Mouse (Mus musculus): Measurements from ENCODE around the gene Trim66. TPM values are rescaled to one million over a fixed set of nuclear protein-coding genes. Genes with fewer than 3 reads are reported as not detected.

Gene Trim66
- polyA plus RNA-seq, 1 experiment: not detected

- no peaks in the 10 kb centered on the region for H3K36me3 ChIP-seq (ENCODE audit: control insufficient read depth)
- no peaks in the 10 kb centered on the region for H3K4me1 ChIP-seq (ENCODE audit: control insufficient read depth)
- TF ChIP-seq GATA1 (IDR thresholded peaks at IDR 0.05; ENCODE audit: low read length): no peak
- no peak for TF ChIP-seq TAL1 (IDR thresholded peaks at IDR 0.05; ENCODE audit: low read length)
- H3K4me3 ChIP-seq (replicated peaks): no peak overlapping the region
- no peaks in the 10 kb centered on the region for H3K27me3 ChIP-seq (ENCODE audit: control insufficient read depth)
- no peaks in the 10 kb centered on the region for H3K9me3 ChIP-seq (ENCODE audit: control insufficient read depth, low read length)
These were observed 30.0 kb downstream of the Trim66 start for GRCm38 (mm10) chr7:109477926-109478325.

- H3K9me3 ChIP-seq (ENCODE audit: control insufficient read depth, low read length): no peaks in the 10 kb centered on the region
- no peaks in the 10 kb centered on the region for H3K36me3 ChIP-seq (ENCODE audit: control insufficient read depth)
- TF ChIP-seq TAL1 (IDR thresholded peaks at IDR 0.05; ENCODE audit: low read length) (no peak), GATA1 (IDR thresholded peaks at IDR 0.05; ENCODE audit: low read length) (no peak)
- H3K4me1 ChIP-seq (ENCODE audit: control insufficient read depth): no peaks in the 10 kb centered on the region
- H3K4me3 ChIP-seq (replicated peaks): no peak overlapping the region
- no peaks in the 10 kb centered on the region for H3K27me3 ChIP-seq (ENCODE audit: control insufficient read depth)
These were observed 37.2 kb downstream of the Trim66 start for GRCm38 (mm10) chr7:109470700-109471099.

DNA sequence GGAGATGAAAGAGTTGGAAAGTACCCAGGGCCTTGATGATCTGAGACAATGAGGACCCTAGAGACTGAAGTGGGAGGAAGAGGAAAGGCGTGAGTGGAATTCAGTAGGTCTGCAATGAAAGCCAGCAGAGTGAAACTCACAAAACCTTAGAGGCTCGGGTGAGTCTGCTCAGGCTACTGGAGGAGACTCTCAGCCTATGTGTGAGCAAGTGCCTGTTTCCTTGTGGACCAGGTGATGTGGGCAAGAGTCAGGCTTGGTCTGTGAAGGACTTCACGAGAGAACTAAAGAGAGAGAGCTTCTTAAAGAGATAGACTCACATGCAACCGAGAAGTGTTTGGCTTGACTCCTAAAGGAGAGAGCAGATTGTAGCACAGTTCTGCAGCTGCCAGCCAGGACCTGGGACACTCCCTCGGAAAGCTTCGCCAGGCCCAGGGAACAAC lies 39.7 kb downstream of the Trim66 start:
- Histone ChIP-seq H3K36me3 (ENCODE audit: control insufficient read depth) (no peaks in the 10 kb centered on the region), H3K27me3 (ENCODE audit: control insufficient read depth) (no peaks in the 10 kb centered on the region), H3K4me3 (replicated peaks) (no peak overlapping the region), H3K9me3 (ENCODE audit: control insufficient read depth, low read length) (no peaks in the 10 kb centered on the region), H3K4me1 (ENCODE audit: control insufficient read depth) (no peaks in the 10 kb centered on the region)
- TF ChIP-seq TAL1 (IDR thresholded peaks at IDR 0.05; ENCODE audit: low read length): no peak
- TF ChIP-seq GATA1 (IDR thresholded peaks at IDR 0.05; ENCODE audit: low read length): no peak

DNA sequence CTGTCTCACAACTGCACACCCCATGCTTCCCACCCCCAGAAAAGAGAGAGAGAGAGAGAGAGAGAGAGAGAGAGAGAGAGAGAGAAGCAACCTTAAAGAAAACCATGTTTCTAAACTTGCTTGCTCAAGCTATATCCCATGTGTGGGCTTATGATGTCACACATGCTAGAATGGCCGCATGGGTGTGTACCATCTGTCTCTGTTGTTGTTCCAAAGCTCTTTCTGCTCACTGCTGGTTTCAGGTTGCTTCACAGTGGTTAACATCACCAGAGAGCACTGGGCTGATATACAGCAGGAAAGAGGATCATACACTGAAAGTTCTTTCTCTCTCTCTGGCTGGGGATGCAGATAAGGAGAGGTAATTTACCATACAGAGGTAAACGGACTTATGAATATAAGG lies 40.3 kb downstream of the Trim66 start:
- Histone ChIP-seq H3K4me3 (replicated peaks) (no peak overlapping the region), H3K27me3 (ENCODE audit: control insufficient read depth) (no peaks in the 10 kb centered on the region), H3K4me1 (ENCODE audit: control insufficient read depth) (no peaks in the 10 kb centered on the region), H3K36me3 (ENCODE audit: control insufficient read depth) (no peaks in the 10 kb centered on the region), H3K9me3 (ENCODE audit: control insufficient read depth, low read length) (no peaks in the 10 kb centered on the region)
- no peak for TF ChIP-seq TAL1 (IDR thresholded peaks at IDR 0.05; ENCODE audit: low read length)
- TF ChIP-seq GATA1 (IDR thresholded peaks at IDR 0.05; ENCODE audit: low read length): no peak

DNA sequence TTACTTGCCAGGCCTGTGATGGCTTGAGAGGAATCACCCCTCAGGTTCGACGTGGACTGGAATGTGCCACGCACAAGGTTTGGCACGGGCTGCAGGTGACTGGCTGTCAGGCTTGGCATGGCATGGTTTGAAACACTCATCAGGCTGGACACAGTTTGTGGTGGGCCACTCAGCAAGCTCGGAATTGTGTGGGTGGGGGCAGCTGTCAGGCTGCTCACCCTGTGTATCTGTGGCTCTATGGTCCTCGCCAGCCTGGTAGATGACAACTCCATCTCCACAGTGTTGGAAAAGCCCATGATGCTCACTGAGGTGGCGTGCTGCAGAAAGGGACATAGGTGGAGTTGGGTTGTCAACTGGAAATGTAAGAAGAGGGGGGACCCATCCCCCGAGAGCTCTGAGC lies 47.2 kb downstream of the Trim66 start:
- Histone ChIP-seq H3K36me3 (ENCODE audit: control insufficient read depth) (no peaks in the 10 kb centered on the region), H3K27me3 (ENCODE audit: control insufficient read depth) (no peaks in the 10 kb centered on the region), H3K9me3 (ENCODE audit: control insufficient read depth, low read length) (no peaks in the 10 kb centered on the region), H3K4me1 (ENCODE audit: control insufficient read depth) (no peaks in the 10 kb centered on the region), H3K4me3 (replicated peaks) (no peak overlapping the region)
- no peak for TF ChIP-seq TAL1 (IDR thresholded peaks at IDR 0.05; ENCODE audit: low read length)
- TF ChIP-seq GATA1 (IDR thresholded peaks at IDR 0.05; ENCODE audit: low read length): no peak

DNA sequence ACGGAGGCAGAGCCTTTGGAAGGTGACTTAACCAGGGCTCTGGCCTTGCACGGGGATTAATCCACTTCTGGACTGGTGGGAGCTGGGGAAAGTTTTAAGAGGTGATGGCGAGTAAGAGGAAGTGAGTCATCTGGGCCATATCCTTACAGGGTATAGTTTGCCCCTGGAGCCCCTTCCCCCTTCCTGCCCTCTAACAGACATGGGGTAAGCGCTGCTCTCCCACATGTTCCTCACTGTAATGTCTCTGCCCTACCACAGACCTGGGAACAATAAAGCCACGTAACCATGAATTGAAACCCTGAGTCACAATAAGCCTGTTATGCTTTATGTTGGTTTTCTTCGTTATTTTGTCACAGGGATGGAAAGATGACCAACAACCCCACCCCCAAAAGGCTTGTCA lies 51.4 kb downstream of the Trim66 start:
- no peak overlapping the region for H3K4me3 ChIP-seq (replicated peaks)
- no peaks in the 10 kb centered on the region for H3K9me3 ChIP-seq (ENCODE audit: control insufficient read depth, low read length)
- no peaks in the 10 kb centered on the region for H3K4me1 ChIP-seq (ENCODE audit: control insufficient read depth)
- no peak for TF ChIP-seq GATA1 (IDR thresholded peaks at IDR 0.05; ENCODE audit: low read length)
- no peak for TF ChIP-seq TAL1 (IDR thresholded peaks at IDR 0.05; ENCODE audit: low read length)
- H3K36me3 ChIP-seq (ENCODE audit: control insufficient read depth): no peaks in the 10 kb centered on the region
- no peaks in the 10 kb centered on the region for H3K27me3 ChIP-seq (ENCODE audit: control insufficient read depth)

DNA sequence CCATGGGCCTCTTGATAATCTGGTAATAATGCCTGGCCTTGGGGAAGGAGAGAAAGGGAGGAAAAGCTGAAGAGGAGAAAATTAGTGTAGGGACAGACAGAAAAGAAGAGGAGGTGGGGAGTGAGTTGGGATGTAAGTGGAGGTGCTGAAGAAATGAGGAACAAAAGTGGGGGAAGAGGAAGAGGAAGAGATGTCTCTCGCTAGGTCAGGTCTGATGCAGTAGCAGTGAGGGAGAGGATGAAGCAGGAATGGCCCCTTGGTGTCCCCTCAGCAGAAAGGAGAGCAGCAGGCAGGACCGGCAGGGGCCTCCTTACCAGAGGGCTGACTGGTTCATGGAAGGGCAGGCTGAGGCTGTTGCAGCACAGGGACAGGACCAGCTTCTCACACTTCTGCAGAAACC lies 52.2 kb downstream of the Trim66 start:
- no peaks in the 10 kb centered on the region for H3K4me1 ChIP-seq (ENCODE audit: control insufficient read depth)
- TF ChIP-seq TAL1 (IDR thresholded peaks at IDR 0.05; ENCODE audit: low read length) (no peak), GATA1 (IDR thresholded peaks at IDR 0.05; ENCODE audit: low read length) (no peak)
- no peaks in the 10 kb centered on the region for H3K9me3 ChIP-seq (ENCODE audit: control insufficient read depth, low read length)

GRCm38 (mm10) chr7:109454856-109455255 lies 53.1 kb downstream of the Trim66 start:
- Histone ChIP-seq H3K4me3 (replicated peaks) (no peak overlapping the region), H3K4me1 (ENCODE audit: control insufficient read depth) (no peaks in the 10 kb centered on the region), H3K9me3 (ENCODE audit: control insufficient read depth, low read length) (no peaks in the 10 kb centered on the region), H3K36me3 (ENCODE audit: control insufficient read depth) (no peaks in the 10 kb centered on the region), H3K27me3 (ENCODE audit: control insufficient read depth) (no peaks in the 10 kb centered on the region)
- no peak for TF ChIP-seq GATA1 (IDR thresholded peaks at IDR 0.05; ENCODE audit: low read length)
- TF ChIP-seq TAL1 (IDR thresholded peaks at IDR 0.05; ENCODE audit: low read length): no peak

More for the DNA sequence above, 52.2 kb downstream of the Trim66 start:
- no peaks in the 10 kb centered on the region for H3K27me3 ChIP-seq (ENCODE audit: control insufficient read depth)
- H3K36me3 ChIP-seq (ENCODE audit: control insufficient read depth): no peaks in the 10 kb centered on the region
- H3K4me3 ChIP-seq (replicated peaks): no peak overlapping the region

GRCm38 (mm10) chr7:109448060-109448459 lies 59.9 kb downstream of the Trim66 start:
- Histone ChIP-seq H3K4me1 (ENCODE audit: control insufficient read depth) (no peaks in the 10 kb centered on the region), H3K9me3 (ENCODE audit: control insufficient read depth, low read length) (no peaks in the 10 kb centered on the region)

GRCm38 (mm10) chr7:109445012-109445411 lies 62.9 kb downstream of the Trim66 start:
- TF ChIP-seq GATA1 (IDR thresholded peaks at IDR 0.05; ENCODE audit: low read length): no peak
- no peak for TF ChIP-seq TAL1 (IDR thresholded peaks at IDR 0.05; ENCODE audit: low read length)
- Histone ChIP-seq H3K4me1 (ENCODE audit: control insufficient read depth) (no peaks in the 10 kb centered on the region), H3K36me3 (ENCODE audit: control insufficient read depth) (no peaks in the 10 kb centered on the region), H3K9me3 (ENCODE audit: control insufficient read depth, low read length) (no peaks in the 10 kb centered on the region), H3K27me3 (ENCODE audit: control insufficient read depth) (peaks cover 11% of the 10 kb centered on the region), H3K4me3 (replicated peaks) (no peak overlapping the region)

More at GRCm38 (mm10) chr7:109448060-109448459, 59.9 kb downstream of the Trim66 start:
- Histone ChIP-seq H3K4me3 (replicated peaks) (no peak overlapping the region), H3K36me3 (ENCODE audit: control insufficient read depth) (no peaks in the 10 kb centered on the region), H3K27me3 (ENCODE audit: control insufficient read depth) (no peaks in the 10 kb centered on the region)
- no peak for TF ChIP-seq TAL1 (IDR thresholded peaks at IDR 0.05; ENCODE audit: low read length)
- no peak for TF ChIP-seq GATA1 (IDR thresholded peaks at IDR 0.05; ENCODE audit: low read length)

All from erythroblast, embryonic 14.5 days (primary cell).